Mouse (Mus musculus) forebrain, embryonic 15.5 days (tissue): ENCODE results near the gene Abhd8. TPM values are rescaled to one million over a fixed set of nuclear protein-coding genes. Genes with fewer than 3 reads are reported as not detected.

Source experiments
- ATAC-seq: fragments of 200-750 bp; cut with Nextera tagmentation; replicated peaks from 2 replicates; pipeline ENCODE4 v1.8.0; 2017; ENCODE audit warnings: mild to moderate bottlenecking, moderate TSS enrichment, moderate library complexity
- H3K27ac ChIP-seq: fragments of 300-500 bp; sonication (generic); replicated peaks from 2 replicates; pipeline ENCODE4 v1.5.1; 2015; ENCODE audit warnings: mild to moderate bottlenecking, inconsistent platforms
- H3K27me3 ChIP-seq: fragments of 300-500 bp; sonication (generic); 2 replicates; pipeline ENCODE4 v1.6.1; 2015; ENCODE audit warnings: inconsistent platforms
- H3K36me3 ChIP-seq: fragments of 300-500 bp; sonication (generic); 2 replicates; pipeline ENCODE4 v1.6.1; 2015; ENCODE audit warnings: mild to moderate bottlenecking, inconsistent platforms
- H3K4me1 ChIP-seq: fragments of 300-500 bp; sonication (generic); 2 replicates; pipeline ENCODE4 v1.6.1; 2015; ENCODE audit warnings: inconsistent platforms
- H3K4me2 ChIP-seq: fragments of 300-500 bp; sonication (generic); replicated peaks from 2 replicates; pipeline ENCODE4 v1.6.1; 2015; ENCODE audit warnings: mild to moderate bottlenecking, inconsistent platforms
- H3K4me3 ChIP-seq: fragments of 300-500 bp; sonication (generic); 2 replicates; pipeline ENCODE4 v1.5.1; 2015; ENCODE audit warnings: mild to moderate bottlenecking, inconsistent platforms
- H3K9ac ChIP-seq: fragments of 300-500 bp; sonication (generic); replicated peaks from 2 replicates; pipeline ENCODE4 v1.6.1; 2015; ENCODE audit warnings: mild to moderate bottlenecking, inconsistent platforms
- H3K9me3 ChIP-seq: fragments of 300-500 bp; sonication (generic); 2 replicates; pipeline ENCODE4 v1.6.1; 2016; ENCODE audit warnings: inconsistent platforms
- WGBS: fragments of 180-500 bp; shearing (Covaris S2); methylation state at CpG from one replicate; pipeline ENCODE4 v1.1.7; 2015; ENCODE audit warnings: mixed read lengths; 5-methylcytosine and 5-hydroxymethylcytosine counted together
- polyA plus RNA-seq: library from polyadenylated mRNA; unstranded; fragments of >200 nt; fragmentation: Nextera tagmentation; extraction: Ambion mirVana; gene quantifications from 2 replicates; pipeline ENCODE4 v1.2.1, GENCODE M21; 2015

Gene Abhd8
- polyA plus RNA-seq, 1 experiment from 2014 or later: 139 TPM

DNA sequence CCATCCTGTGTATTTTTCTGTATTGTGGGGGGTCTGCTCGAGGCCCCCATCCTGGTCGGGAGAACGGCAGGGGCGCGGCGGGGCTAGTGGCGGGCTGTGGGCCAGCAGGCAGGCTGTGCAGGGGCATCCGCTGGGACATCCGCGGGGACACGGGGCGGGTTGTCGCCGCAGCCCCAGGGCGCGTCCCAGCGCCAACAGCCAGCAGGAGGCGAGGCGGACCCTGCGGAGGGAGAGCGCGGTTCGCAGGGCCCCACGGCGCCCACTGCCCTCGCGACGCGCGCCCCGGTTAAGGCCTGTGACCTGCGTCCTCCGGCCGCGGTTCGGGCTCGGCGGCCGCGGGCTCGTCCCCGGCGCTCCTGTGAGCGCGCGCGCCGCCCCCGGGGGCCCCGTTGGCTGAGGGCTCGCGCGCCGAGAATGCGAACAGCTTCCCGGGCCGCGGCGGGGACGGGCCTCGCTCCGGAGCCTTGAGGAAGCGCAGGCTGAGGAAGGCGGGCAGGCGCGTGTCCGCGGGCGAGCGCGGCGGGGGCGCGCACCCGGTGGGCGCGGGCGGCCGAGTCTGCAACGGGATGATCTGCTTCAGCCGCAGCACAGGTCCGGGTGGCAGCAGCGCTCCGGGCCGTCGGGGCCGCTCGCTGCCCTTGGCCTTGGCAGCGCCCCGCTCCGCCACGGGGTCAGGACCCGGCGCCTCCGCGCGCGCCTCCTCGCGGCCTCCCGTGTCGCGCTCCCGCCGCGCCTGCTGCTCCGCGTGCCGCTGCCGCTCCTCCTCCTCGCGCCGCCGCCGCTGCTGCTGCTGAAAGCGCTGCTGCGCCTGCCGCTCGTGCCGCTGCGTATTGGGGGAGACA is 12.9 kb upstream of the Abhd8 start:
- peak; percentile 70 for ATAC-seq
- under 1% methylated on average over 76 of the region's 121 CpGs for WGBS

GRCm38 (mm10) chr8:71475702-71476075 is 12.2 kb upstream of the Abhd8 start:
- H3K4me2 ChIP-seq: peak overlapping the region; percentile 82
- ATAC-seq: peak; percentile 9; the same call in 1 of the 2 replicates
- H3K4me3 ChIP-seq: peak overlapping the region; percentile 60
- H3K4me1 ChIP-seq: peaks cover 25% of the 10 kb centered on the region
- H3K27ac ChIP-seq: peak overlapping the region; percentile 95
- H3K9ac ChIP-seq: peak overlapping the region; percentile 63
- no peaks in the 10 kb centered on the region for H3K27me3 ChIP-seq
- H3K9me3 ChIP-seq: no peaks in the 10 kb centered on the region
- WGBS: 33% methylated on average over 4 of the region's 4 CpGs
- H3K36me3 ChIP-seq: peaks cover 62% of the 10 kb centered on the region

More for the DNA sequence above, 12.9 kb upstream of the Abhd8 start:
- H3K27ac ChIP-seq: peak overlapping the region; percentile 95
- H3K9me3 ChIP-seq: no peaks in the 10 kb centered on the region
- H3K9ac ChIP-seq: peak overlapping the region; percentile 63
- peak overlapping the region; percentile 60 for H3K4me3 ChIP-seq
- H3K36me3 ChIP-seq: peaks cover 65% of the 10 kb centered on the region
- peaks cover 20% of the 10 kb centered on the region for H3K4me1 ChIP-seq
- no peaks in the 10 kb centered on the region for H3K27me3 ChIP-seq
- peak overlapping the region; percentile 82 for H3K4me2 ChIP-seq

DNA sequence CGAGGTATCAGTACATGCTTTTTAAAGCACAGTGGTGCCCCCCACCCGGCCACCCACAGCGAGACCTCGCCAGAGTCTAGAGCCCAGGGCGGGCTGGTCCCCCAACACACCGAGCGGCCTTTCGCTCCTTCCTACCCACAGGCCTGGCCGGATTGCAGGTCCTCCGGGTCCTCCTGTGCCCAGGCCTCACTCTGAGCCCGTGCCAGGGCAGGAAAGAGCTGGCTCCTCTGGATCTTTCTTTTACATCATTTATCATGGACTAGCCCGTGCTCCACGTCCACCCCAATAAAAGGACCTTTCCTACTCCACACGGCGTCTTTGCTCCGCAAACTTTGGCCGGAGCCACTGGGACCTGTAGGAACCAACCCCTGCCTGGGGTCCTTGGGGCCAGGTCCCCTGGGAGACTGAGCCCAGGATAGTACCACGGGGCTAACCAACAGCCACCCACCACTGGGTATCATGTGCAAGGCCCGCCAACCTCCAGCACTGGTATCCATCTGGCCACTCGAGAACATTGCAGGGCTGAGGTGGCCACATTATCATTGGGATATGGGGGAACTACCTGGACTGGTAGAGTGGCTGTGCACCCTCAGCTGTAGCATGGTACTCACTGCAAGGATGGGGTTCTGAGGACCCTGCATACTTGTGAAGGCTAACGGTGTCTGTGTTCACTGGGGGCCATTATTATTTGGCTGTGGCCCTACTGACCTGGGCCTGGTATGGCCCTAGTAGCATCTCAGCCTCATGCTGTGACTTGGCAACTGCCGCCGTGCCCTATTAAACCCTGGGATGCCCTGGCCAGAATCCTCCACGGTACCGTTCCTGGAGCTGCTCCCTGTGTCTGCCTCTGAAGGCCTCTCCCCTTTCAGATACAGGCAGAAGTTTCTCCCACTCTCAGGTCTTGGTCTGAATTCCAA is 11.6 kb upstream of the Abhd8 start:
- ATAC-seq: no peak
- Histone ChIP-seq H3K9ac (no peak overlapping the region), H3K4me3 (no peak overlapping the region), H3K27ac (no peak overlapping the region), H3K36me3 (peaks cover 55% of the 10 kb centered on the region), H3K4me1 (peaks cover 31% of the 10 kb centered on the region), H3K4me2 (no peak overlapping the region; the same call in 1 of the 2 replicates), H3K9me3 (no peaks in the 10 kb centered on the region), H3K27me3 (no peaks in the 10 kb centered on the region)
- 92% methylated on average over 25 of the region's 25 CpGs for WGBS

GRCm38 (mm10) chr8:71474344-71474743 is 10.9 kb upstream of the Abhd8 start:
- no peak overlapping the region for H3K27ac ChIP-seq
- H3K4me1 ChIP-seq: peaks cover 36% of the 10 kb centered on the region
- no peaks in the 10 kb centered on the region for H3K9me3 ChIP-seq
- no peak for ATAC-seq
- WGBS: 95% methylated on average over 18 of the region's 18 CpGs
- no peak overlapping the region for H3K9ac ChIP-seq
- H3K4me2 ChIP-seq: no peak overlapping the region
- H3K36me3 ChIP-seq: peaks cover 48% of the 10 kb centered on the region
- no peak overlapping the region for H3K4me3 ChIP-seq
- no peaks in the 10 kb centered on the region for H3K27me3 ChIP-seq

DNA sequence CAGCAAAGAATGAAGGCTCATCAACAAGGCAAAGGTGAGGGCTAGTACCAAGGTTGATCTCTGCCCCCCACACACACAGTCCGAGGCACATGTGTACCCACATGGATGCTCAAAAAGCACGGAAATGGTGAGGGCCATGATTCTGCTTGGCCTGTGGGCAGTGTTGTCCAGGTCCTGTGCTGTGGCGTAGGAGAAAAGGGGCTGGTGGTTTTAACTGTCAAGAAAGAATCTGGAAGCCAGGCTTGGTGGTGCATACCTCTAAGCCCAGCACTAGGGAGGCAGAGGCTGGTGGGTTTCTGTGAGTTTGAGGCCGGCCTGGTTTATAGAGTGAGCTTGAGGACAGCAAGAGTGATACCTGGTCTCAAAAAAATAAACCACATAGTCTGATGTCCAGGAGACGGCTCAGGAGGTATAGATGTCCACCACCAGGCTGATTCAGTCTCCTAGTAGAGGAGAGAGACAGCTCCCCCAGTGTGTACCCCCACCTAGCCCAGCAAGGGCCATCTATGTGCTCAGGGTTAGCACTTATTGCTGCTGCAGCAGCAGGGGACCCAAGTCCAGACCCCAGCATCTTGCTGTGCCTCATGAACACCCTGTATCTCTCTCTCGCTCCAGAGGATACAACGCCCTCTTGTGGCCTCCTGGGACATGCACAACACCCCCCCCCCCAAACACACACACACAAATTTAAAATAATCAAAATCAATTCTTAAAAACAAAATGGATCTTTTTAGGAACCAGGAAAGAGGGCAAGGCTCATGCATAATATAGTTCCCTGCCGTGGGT is 9.3 kb upstream of the Abhd8 start:
- no peak for ATAC-seq
- H3K4me3 ChIP-seq: no peak overlapping the region
- H3K27ac ChIP-seq: no peak overlapping the region
- peaks cover 36% of the 10 kb centered on the region for H3K36me3 ChIP-seq
- 88% methylated on average over 8 of the region's 8 CpGs for WGBS
- peaks cover 39% of the 10 kb centered on the region for H3K4me1 ChIP-seq
- no peak overlapping the region for H3K9ac ChIP-seq
- H3K4me2 ChIP-seq: no peak overlapping the region
- H3K27me3 ChIP-seq: no peaks in the 10 kb centered on the region
- no peaks in the 10 kb centered on the region for H3K9me3 ChIP-seq

GRCm38 (mm10) chr8:71471861-71472260 is 8.4 kb upstream of the Abhd8 start:
- WGBS: 95% methylated on average over 17 of the region's 17 CpGs
- Histone ChIP-seq H3K27ac (no peak overlapping the region), H3K27me3 (no peaks in the 10 kb centered on the region), H3K4me1 (peaks cover 30% of the 10 kb centered on the region), H3K9ac (no peak overlapping the region), H3K9me3 (no peaks in the 10 kb centered on the region), H3K4me3 (no peak overlapping the region), H3K4me2 (no peak overlapping the region), H3K36me3 (peaks cover 36% of the 10 kb centered on the region)
- ATAC-seq: no peak

DNA sequence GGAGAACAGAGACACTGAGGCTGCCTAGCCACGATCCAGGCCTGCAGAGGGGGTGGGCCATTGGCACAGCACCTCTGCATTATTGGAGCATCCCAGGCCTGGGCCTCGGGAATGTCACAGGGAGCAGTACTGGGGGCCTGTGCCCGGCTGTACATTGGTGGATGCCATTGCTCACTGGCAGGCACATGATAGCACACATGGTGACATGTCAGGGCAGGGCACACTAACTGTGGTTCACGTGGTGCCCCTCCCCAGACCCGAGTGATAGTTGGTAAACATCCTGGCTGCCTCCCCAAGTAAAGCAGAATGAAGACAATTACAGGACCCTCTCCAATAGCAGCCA is 7.4 kb upstream of the Abhd8 start:
- H3K9ac ChIP-seq: no peak overlapping the region
- H3K4me1 ChIP-seq: peaks cover 27% of the 10 kb centered on the region
- no peaks in the 10 kb centered on the region for H3K9me3 ChIP-seq
- no peak overlapping the region for H3K27ac ChIP-seq
- no peak for ATAC-seq
- H3K4me2 ChIP-seq: no peak overlapping the region
- H3K4me3 ChIP-seq: 0 out of 2 replicates have a peak overlapping the region, but pooled peaks have one; percentile 76
- H3K27me3 ChIP-seq: no peaks in the 10 kb centered on the region
- WGBS: 81% methylated on average over 5 of the region's 5 CpGs
- peaks cover 36% of the 10 kb centered on the region for H3K36me3 ChIP-seq

- Histone ChIP-seq H3K27me3 (no peaks in the 10 kb centered on the region), H3K27ac (no peak overlapping the region), H3K4me3 (peak overlapping the region; percentile 76), H3K36me3 (peaks cover 36% of the 10 kb centered on the region), H3K4me1 (peaks cover 28% of the 10 kb centered on the region), H3K9me3 (no peaks in the 10 kb centered on the region), H3K4me2 (peak overlapping the region; percentile 77), H3K9ac (peak overlapping the region; percentile 70)
- 79% methylated on average over 3 of the region's 3 CpGs for WGBS
- no peak for ATAC-seq
Measured at GRCm38 (mm10) chr8:71470146-71470912, 6.9 kb upstream of the Abhd8 start.

DNA sequence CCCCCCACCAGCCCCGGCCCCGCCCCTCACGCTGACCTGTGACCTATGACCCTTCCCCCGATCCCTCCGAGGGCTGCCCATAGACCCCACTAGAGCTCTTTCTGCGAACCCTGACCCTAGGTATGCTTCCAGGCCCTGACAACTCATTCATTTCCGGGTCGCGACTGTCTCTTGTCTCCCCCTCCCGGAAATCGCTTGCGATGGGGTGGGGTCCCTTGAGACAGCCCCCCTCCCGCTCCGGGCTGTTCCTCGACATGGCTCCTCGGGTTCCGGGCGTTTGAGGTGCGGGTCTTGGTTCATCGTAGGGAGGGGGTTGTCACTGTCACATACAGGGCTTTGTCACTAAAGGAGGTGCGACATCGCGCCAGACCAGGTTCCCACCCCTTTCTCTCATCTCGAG is 6.0 kb upstream of the Abhd8 start:
- peak overlapping the region; percentile 70 for H3K9ac ChIP-seq
- no peaks in the 10 kb centered on the region for H3K27me3 ChIP-seq
- peaks cover 28% of the 10 kb centered on the region for H3K36me3 ChIP-seq
- H3K4me1 ChIP-seq: peaks cover 31% of the 10 kb centered on the region
- peak; percentile 32 for ATAC-seq
- WGBS: under 1% methylated on average over 24 of the region's 24 CpGs
- peak overlapping the region; percentile 86 for H3K27ac ChIP-seq
- no peaks in the 10 kb centered on the region for H3K9me3 ChIP-seq
- H3K4me3 ChIP-seq: peak overlapping the region; percentile 76
- peak overlapping the region; percentile 77 for H3K4me2 ChIP-seq

- Histone ChIP-seq H3K4me3 (peak within 1 kb of the TSS; percentile 76), H3K27me3 (no peaks in the 10 kb centered on the region)
- under 1% methylated on average over 39 of the region's 52 CpGs for WGBS
Measured at GRCm38 (mm10) chr8:71468916-71469315, 5.5 kb upstream of the Abhd8 start, which contains the start of gene Dda1. TSS of gene Dda1 (plus strand) at chr8:71469199.

GRCm38 (mm10) chr8:71468001-71468400 is 4.5 kb upstream of the Abhd8 start:
- no peak for ATAC-seq
- Histone ChIP-seq H3K9me3 (no peaks in the 10 kb centered on the region), H3K4me2 (no peak overlapping the region), H3K27ac (no peak overlapping the region), H3K9ac (no peak overlapping the region), H3K36me3 (peaks cover 17% of the 10 kb centered on the region), H3K27me3 (no peaks in the 10 kb centered on the region), H3K4me3 (no peak overlapping the region), H3K4me1 (peaks cover 40% of the 10 kb centered on the region)
- 90% methylated on average over 1 of the region's 1 CpGs for WGBS

More at GRCm38 (mm10) chr8:71468916-71469315, 5.5 kb upstream of the Abhd8 start, which contains the start of gene Dda1:
- Histone ChIP-seq H3K9me3 (no peaks in the 10 kb centered on the region), H3K9ac (peak within 1 kb of the TSS; percentile 70), H3K36me3 (peaks cover 23% of the 10 kb centered on the region), H3K4me2 (peak within 1 kb of the TSS; percentile 77), H3K4me1 (peaks cover 36% of the 10 kb centered on the region), H3K27ac (peak within 1 kb of the TSS; percentile 86)
- ATAC-seq: peak; percentile 90
